Mouse (Mus musculus): ENCODE results near the gene Qrich2. TPM values are rescaled to one million over a fixed set of nuclear protein-coding genes. Genes with fewer than 3 reads are reported as not detected.

Qrich2 gene
- total and polyA plus RNA-seq, 3 experiments: 0.29 to 0.38 (median 0.32) TPM

GRCm38 (mm10) chr11:116449341-116449740 is 16.7 kb downstream of the Qrich2 start:
- Histone ChIP-seq H3K4me1 (ENCODE audit: control insufficient read depth in 1 of 2, insufficient read depth in 2 of 2) (peaks cover 19 to 30% of the 10 kb centered on the region in 2 experiments), H3K36me3 (replicated peaks in 1 of 2; ENCODE audit: control insufficient read depth in 1 of 2, insufficient read depth in 1 of 2, low read length in 1 of 2) (no peaks in the 10 kb centered on the region), H3K27me3 (replicated peaks) (peaks cover 2% of the 10 kb centered on the region), H3K79me2 (replicated peaks; ENCODE audit: control insufficient read depth, extremely low read depth, insufficient read depth, poor library complexity, severe bottlenecking) (no peaks in the 10 kb centered on the region), H3K9ac (ENCODE audit: insufficient read depth, low read depth) (no peak overlapping the region), H3K4me3 (replicated peaks in 1 of 3; ENCODE audit: low read depth in 2 of 3, low read length in 2 of 3, poor library complexity in 1 of 3) (no peak overlapping the region), H3K9me3 (replicated peaks; ENCODE audit: low read length) (peaks cover 20% of the 10 kb centered on the region), H3K4me2 (ENCODE audit: insufficient read depth, low read depth, poor library complexity, severe bottlenecking) (no peak overlapping the region), H3K27ac (ENCODE audit: insufficient read depth, low read depth) (no peak overlapping the region)
- in situ Hi-C loops (cut with MboI; ENCODE audit: low pct_ligation_motif_present, low pct_unique_long_range_greater_than_20kb, low sequenced_read_pairs) (loop anchor here (5.0 kb wide), 1 partner anchor 132 kb away; no protein-coding TSS in a partner anchor), dilution Hi-C loops (cut with MboI; ENCODE audit: extremely low pct_ligation_motif_present, extremely low pct_unique_long_range_greater_than_20kb, low sequenced_read_pairs) (no loop called here)
- TF ChIP-seq MXI1 (IDR thresholded peaks at IDR 0.05; ENCODE audit: low read depth, low read length): no peak
- DNase-seq (ENCODE audit: extremely low read depth): no peak

- no peak overlapping the region for H3K4me3 ChIP-seq (replicated peaks in 1 of 3; ENCODE audit: low read depth in 2 of 3, low read length in 2 of 3, poor library complexity in 1 of 3)
- H3K9me3 ChIP-seq (replicated peaks; ENCODE audit: low read length): peaks cover 20% of the 10 kb centered on the region
- H3K36me3 ChIP-seq (replicated peaks in 1 of 2; ENCODE audit: control insufficient read depth in 1 of 2, insufficient read depth in 1 of 2, low read length in 1 of 2): peaks cover 0 to under 1% of the 10 kb centered on the region in 2 experiments
- H3K4me1 ChIP-seq (ENCODE audit: control insufficient read depth in 1 of 2, insufficient read depth in 2 of 2): peaks cover 34 to 39% of the 10 kb centered on the region in 2 experiments
- TF ChIP-seq SMC3 (IDR thresholded peaks at IDR 0.05; ENCODE audit: low read depth, low read length) (peak; percentile 13; the same call in 1 of the 2 replicates), MAFK (IDR thresholded peaks at IDR 0.05; ENCODE audit: insufficient replicate concordance, low read length) (no peak), CTCF (conservative IDR thresholded peaks at IDR 0.05 in 1 of 2, IDR thresholded peaks at IDR 0.05 in 1 of 2; ENCODE audit: low read depth in 2 of 2, low read length in 2 of 2) (peak in 1 of 2 experiments; percentile 41; a peak in 2 of 4 replicates), RAD21 (IDR thresholded peaks at IDR 0.05; ENCODE audit: low read depth, low read length) (peak; percentile 4)
- H3K4me2 ChIP-seq (ENCODE audit: insufficient read depth, low read depth, poor library complexity, severe bottlenecking): no peak overlapping the region
- no peak for DNase-seq (ENCODE audit: extremely low read depth)
- dilution Hi-C loops (cut with MboI; ENCODE audit: extremely low pct_ligation_motif_present, extremely low pct_unique_long_range_greater_than_20kb, low sequenced_read_pairs): no loop called here
- H3K27me3 ChIP-seq (replicated peaks): no peaks in the 10 kb centered on the region
- H3K27ac ChIP-seq (ENCODE audit: insufficient read depth, low read depth): no peak overlapping the region
- no peak overlapping the region for H3K9ac ChIP-seq (ENCODE audit: insufficient read depth, low read depth)
- in situ Hi-C loops (cut with MboI; ENCODE audit: low pct_ligation_motif_present, low pct_unique_long_range_greater_than_20kb, low sequenced_read_pairs): loop anchor here (5.0 kb wide), 1 partner anchor 131 kb away; no protein-coding TSS in a partner anchor
- H3K79me2 ChIP-seq (replicated peaks; ENCODE audit: control insufficient read depth, extremely low read depth, insufficient read depth, poor library complexity, severe bottlenecking): no peaks in the 10 kb centered on the region
Measured at GRCm38 (mm10) chr11:116447822-116448221, 18.2 kb downstream of the Qrich2 start.

- H3K27ac ChIP-seq (ENCODE audit: insufficient read depth, low read depth): no peak overlapping the region
- DNase-seq (ENCODE audit: extremely low read depth): no peak
- H3K9me3 ChIP-seq (replicated peaks; ENCODE audit: low read length): peaks cover 20% of the 10 kb centered on the region
- no peak overlapping the region for H3K4me3 ChIP-seq (replicated peaks in 1 of 3; ENCODE audit: low read depth in 2 of 3, low read length in 2 of 3, poor library complexity in 1 of 3)
- dilution Hi-C loops (cut with MboI; ENCODE audit: extremely low pct_ligation_motif_present, extremely low pct_unique_long_range_greater_than_20kb, low sequenced_read_pairs) (no loop called here), in situ Hi-C loops (cut with MboI; ENCODE audit: low pct_ligation_motif_present, low pct_unique_long_range_greater_than_20kb, low sequenced_read_pairs) (loop anchor here (5.0 kb wide), 1 partner anchor 129 kb away; no protein-coding TSS in a partner anchor)
- peaks cover 49% of the 10 kb centered on the region in 2 experiments for H3K4me1 ChIP-seq (ENCODE audit: control insufficient read depth in 1 of 2, insufficient read depth in 2 of 2)
- no peak for TF ChIP-seq CTCF (conservative IDR thresholded peaks at IDR 0.05 in 1 of 2, IDR thresholded peaks at IDR 0.05 in 1 of 2; ENCODE audit: low read depth in 2 of 2, low read length in 2 of 2)
- TF ChIP-seq SMC3 (IDR thresholded peaks at IDR 0.05; ENCODE audit: low read depth, low read length): no peak
- no peak for TF ChIP-seq USF1 (IDR thresholded peaks at IDR 0.05; ENCODE audit: low read depth, low read length)
- no peak for TF ChIP-seq PAX5 (IDR thresholded peaks at IDR 0.05; ENCODE audit: low read length)
- no peak for TF ChIP-seq RAD21 (IDR thresholded peaks at IDR 0.05; ENCODE audit: low read depth, low read length)
- TF ChIP-seq MAZ (IDR thresholded peaks at IDR 0.05; ENCODE audit: low read depth, low read length): no peak
- TF ChIP-seq BHLHE40 (IDR thresholded peaks at IDR 0.05; ENCODE audit: low read depth, low read length): no peak
- TF ChIP-seq TBP (conservative IDR thresholded peaks at IDR 0.05; ENCODE audit: low read depth, low read length): no peak
- TF ChIP-seq POLR2A (IDR thresholded peaks at IDR 0.05; ENCODE audit: low read depth, low read length): no peak
- TF ChIP-seq MYC (IDR thresholded peaks at IDR 0.05; ENCODE audit: low read depth, low read length): no peak
- no peak for TF ChIP-seq ELF1 (IDR thresholded peaks at IDR 0.05; ENCODE audit: low read depth, low read length)
- TF ChIP-seq ETS1 (conservative IDR thresholded peaks at IDR 0.05; ENCODE audit: low read depth, low read length): no peak
- no peak for TF ChIP-seq ZMIZ1 (IDR thresholded peaks at IDR 0.05; ENCODE audit: low read depth, low read length)
- TF ChIP-seq JUN (IDR thresholded peaks at IDR 0.05; ENCODE audit: insufficient read depth, low read depth, low read length): no peak
- no peak for TF ChIP-seq POLR2AphosphoS2 (IDR thresholded peaks at IDR 0.05; ENCODE audit: low read depth, low read length)
- no peak for TF ChIP-seq CHD2 (IDR thresholded peaks at IDR 0.05; ENCODE audit: low read length)
- TF ChIP-seq MXI1 (IDR thresholded peaks at IDR 0.05; ENCODE audit: low read depth, low read length): no peak
- TF ChIP-seq E2F4 (IDR thresholded peaks at IDR 0.05; ENCODE audit: insufficient replicate concordance, low read depth, low read length): no peak
- TF ChIP-seq ZC3H11A (IDR thresholded peaks at IDR 0.05; ENCODE audit: low read depth, low read length): no peak
- no peaks in the 10 kb centered on the region for H3K27me3 ChIP-seq (replicated peaks)
- H3K79me2 ChIP-seq (replicated peaks; ENCODE audit: control insufficient read depth, extremely low read depth, insufficient read depth, poor library complexity, severe bottlenecking): no peaks in the 10 kb centered on the region
- H3K4me2 ChIP-seq (ENCODE audit: insufficient read depth, low read depth, poor library complexity, severe bottlenecking): no peak overlapping the region
- H3K9ac ChIP-seq (ENCODE audit: insufficient read depth, low read depth): no peak overlapping the region
- peaks cover 0 to 6% of the 10 kb centered on the region in 2 experiments for H3K36me3 ChIP-seq (replicated peaks in 1 of 2; ENCODE audit: control insufficient read depth in 1 of 2, insufficient read depth in 1 of 2, low read length in 1 of 2)
Measured at GRCm38 (mm10) chr11:116446308-116446887, 19.6 kb downstream of the Qrich2 start.

Data from CH12.LX (cell line).